Mouse (Mus musculus) CH12.LX (cell line): ENCODE data around the gene Btf3l4. TPM values are rescaled to one million over a fixed set of nuclear protein-coding genes. Genes with fewer than 3 reads are reported as not detected.

ENCODE experiments used
- DNase-seq: peaks from one replicate; pipeline ENCODE4 v3.0.0-alpha.2; 2013; ENCODE audit errors: extremely low read depth
- H3K27ac ChIP-seq: 2 replicates; pipeline ENCODE4 v1.5.1; 2012; ENCODE audit warnings: low read depth, mild to moderate bottlenecking, control low read depth, moderate library complexity; ENCODE audit not compliant: insufficient read depth
- H3K27me3 ChIP-seq: replicated peaks from 2 replicates; pipeline ENCODE3; 2012; ENCODE audit warnings: inconsistent platforms
- H3K36me3 ChIP-seq, 2 experiments: replicated peaks in 1 of 2; 2 replicates each; pipeline versions ENCODE3 to v1.6.1; 2012; ENCODE audit warnings: inconsistent platforms in 1 of 2, low read length in 1 of 2, mild to moderate bottlenecking in 1 of 2, mixed read lengths in 1 of 2, moderate library complexity in 1 of 2; ENCODE audit not compliant: control insufficient read depth in 1 of 2, insufficient read depth in 1 of 2
- H3K4me1 ChIP-seq, 2 experiments: 2 replicates each; pipeline ENCODE4 v1.6.1; 2012; ENCODE audit warnings: inconsistent platforms in 1 of 2, moderate library complexity in 1 of 2; ENCODE audit not compliant: insufficient read depth in 2 of 2, control insufficient read depth in 1 of 2
- H3K4me2 ChIP-seq: 2 replicates; pipeline ENCODE4 v1.6.1; 2012; ENCODE audit warnings: low read depth, mild to moderate bottlenecking, control low read depth; ENCODE audit not compliant: poor library complexity, insufficient read depth, severe bottlenecking
- H3K4me3 ChIP-seq, 3 experiments: fragments of 150-350 bp in 1 of 3; sonication (generic) in 1 of 3; replicated peaks in 1 of 3; 2 replicates each; pipeline versions ENCODE3 to v1.5.1; 2011 to 2012; ENCODE audit warnings: low read depth in 2 of 3, low read length in 2 of 3, mild to moderate bottlenecking in 2 of 3, moderate library complexity in 2 of 3, control low read depth in 1 of 3, improper control_type of control experiment in 1 of 3, inconsistent platforms in 1 of 3, mixed read lengths in 1 of 3; ENCODE audit not compliant: poor library complexity in 1 of 3
- H3K79me2 ChIP-seq: replicated peaks from 2 replicates; pipeline ENCODE4 v1.6.1; 2012; ENCODE audit warnings: mild to moderate bottlenecking, moderate library complexity; ENCODE audit not compliant: control insufficient read depth, poor library complexity, insufficient read depth, severe bottlenecking; ENCODE audit errors: extremely low read depth
- H3K9ac ChIP-seq: 2 replicates; pipeline ENCODE4 v1.6.1; 2012; ENCODE audit warnings: low read depth, mild to moderate bottlenecking, control low read depth, moderate library complexity; ENCODE audit not compliant: insufficient read depth
- H3K9me3 ChIP-seq: replicated peaks from 2 replicates; pipeline ENCODE3; 2012; ENCODE audit warnings: low read length, inconsistent platforms, mixed read lengths
- BHLHE40 ChIP-seq: IDR thresholded peaks from 2 replicates; pipeline ENCODE4 v1.6.1; 2011; ENCODE audit warnings: mild to moderate bottlenecking, low read depth, low read length, improper control_type of control experiment
- EP300 ChIP-seq: IDR thresholded peaks from 2 replicates; pipeline ENCODE4 v1.6.1; 2011; ENCODE audit warnings: low read length, improper control_type of control experiment
- ETS1 ChIP-seq: conservative IDR thresholded peaks from 2 replicates; pipeline ENCODE4 v1.6.1; 2012; ENCODE audit warnings: low read depth, mild to moderate bottlenecking, inconsistent platforms, low read length, improper control_type of control experiment, moderate library complexity
- GABPA ChIP-seq: IDR thresholded peaks from 2 replicates; pipeline ENCODE4 v1.6.1; 2012; ENCODE audit warnings: low read depth, low read length, improper control_type of control experiment, inconsistent platforms; ENCODE audit not compliant: insufficient replicate concordance
- HCFC1 ChIP-seq: IDR thresholded peaks from 2 replicates; pipeline ENCODE4 v1.6.1; 2012; ENCODE audit warnings: low read depth, mild to moderate bottlenecking, inconsistent platforms, low read length, improper control_type of control experiment
- IRF4 ChIP-seq: IDR thresholded peaks from 2 replicates; pipeline ENCODE4 v1.6.1; 2014; ENCODE audit warnings: low read depth, mild to moderate bottlenecking, inconsistent platforms, low read length, improper control_type of control experiment
- JUN ChIP-seq: IDR thresholded peaks from 2 replicates; pipeline ENCODE4 v1.6.1; 2011; ENCODE audit warnings: low read depth, mild to moderate bottlenecking, low read length, improper control_type of control experiment, moderate library complexity; ENCODE audit not compliant: insufficient read depth
- JUND ChIP-seq: conservative IDR thresholded peaks from 2 replicates; pipeline ENCODE4 v1.6.1; 2011; ENCODE audit warnings: low read depth, low read length, improper control_type of control experiment
- MAX ChIP-seq: IDR thresholded peaks from 2 replicates; pipeline ENCODE4 v1.6.1; 2011; ENCODE audit warnings: low read length, improper control_type of control experiment
- MAZ ChIP-seq: IDR thresholded peaks from 2 replicates; pipeline ENCODE4 v1.6.1; 2012; ENCODE audit warnings: low read depth, mild to moderate bottlenecking, inconsistent platforms, low read length, improper control_type of control experiment, moderate library complexity
- MXI1 ChIP-seq: IDR thresholded peaks from 2 replicates; pipeline ENCODE4 v1.6.1; 2011; ENCODE audit warnings: mild to moderate bottlenecking, low read depth, low read length, improper control_type of control experiment
- NELFE ChIP-seq: IDR thresholded peaks from 2 replicates; pipeline ENCODE4 v1.6.1; 2011; ENCODE audit warnings: low read depth, low read length, improper control_type of control experiment
- NRF1 ChIP-seq: IDR thresholded peaks from 2 replicates; pipeline ENCODE4 v1.6.1; 2014; ENCODE audit warnings: low read depth, mild to moderate bottlenecking, inconsistent platforms, low read length, improper control_type of control experiment, moderate library complexity
- POLR2A ChIP-seq: IDR thresholded peaks from 2 replicates; pipeline ENCODE4 v1.6.1; 2011; ENCODE audit warnings: low read depth, mild to moderate bottlenecking, improper control_type of control experiment, low read length
- POLR2AphosphoS2 ChIP-seq: IDR thresholded peaks from 2 replicates; pipeline ENCODE4 v1.6.1; 2011; ENCODE audit warnings: low read depth, low read length, improper control_type of control experiment
- TBP ChIP-seq: conservative IDR thresholded peaks from 2 replicates; pipeline ENCODE4 v1.6.1; 2011; ENCODE audit warnings: low read depth, low read length, improper control_type of control experiment
- TCF12 ChIP-seq: IDR thresholded peaks from 2 replicates; pipeline ENCODE4 v1.6.1; 2014; ENCODE audit warnings: low read depth, mild to moderate bottlenecking, inconsistent platforms, low read length, improper control_type of control experiment
- USF2 ChIP-seq: conservative IDR thresholded peaks from 2 replicates; pipeline ENCODE4 v1.6.1; 2011; ENCODE audit warnings: low read depth, low read length, improper control_type of control experiment
- ZC3H11A ChIP-seq: IDR thresholded peaks from 2 replicates; pipeline ENCODE4 v1.6.1; 2012; ENCODE audit warnings: low read depth, mild to moderate bottlenecking, inconsistent platforms, low read length, improper control_type of control experiment
- dilution Hi-C: fragments of 300-500 bp; cut with MboI; formaldehyde crosslinking; loops from 2 replicates; pipeline ENCODE4 v1.14.3; 2020; ENCODE audit warnings: low sequenced_read_pairs; ENCODE audit not compliant: extremely low pct_unique_long_range_greater_than_20kb, extremely low pct_ligation_motif_present
- in situ Hi-C: fragments of 300-500 bp; cut with MboI; formaldehyde crosslinking; loops from 3 replicates; pipeline ENCODE4 v1.14.3; 2019; ENCODE audit warnings: low sequenced_read_pairs, low pct_ligation_motif_present, low pct_unique_long_range_greater_than_20kb, mixed read lengths
- polyA plus RNA-seq: library from polyadenylated mRNA; unstranded; fragments of >175 nt; gene quantifications from 2 replicates; pipeline ENCODE4 v1.2.1, GENCODE M21; 2012; ENCODE audit warnings: low read depth; ENCODE audit not compliant: insufficient read length
- total RNA-seq, 2 experiments: library from RNA; depleted of rRNA; stranded (reverse); fragments of 300-350 nt in 1 of 2; fragments of >200 nt in 1 of 2; gene quantifications; 2 replicates each; pipeline ENCODE4 v1.2.3; 2012 to 2014

The Btf3l4 gene
- total and polyA plus RNA-seq, 3 experiments: 33.3 to 67.6 (median 52.7) TPM

- no peak for DNase-seq
Measured at GRCm38 (mm10) chr4:108796701-108797100, 36.7 kb downstream of the Btf3l4 start.

DNA sequence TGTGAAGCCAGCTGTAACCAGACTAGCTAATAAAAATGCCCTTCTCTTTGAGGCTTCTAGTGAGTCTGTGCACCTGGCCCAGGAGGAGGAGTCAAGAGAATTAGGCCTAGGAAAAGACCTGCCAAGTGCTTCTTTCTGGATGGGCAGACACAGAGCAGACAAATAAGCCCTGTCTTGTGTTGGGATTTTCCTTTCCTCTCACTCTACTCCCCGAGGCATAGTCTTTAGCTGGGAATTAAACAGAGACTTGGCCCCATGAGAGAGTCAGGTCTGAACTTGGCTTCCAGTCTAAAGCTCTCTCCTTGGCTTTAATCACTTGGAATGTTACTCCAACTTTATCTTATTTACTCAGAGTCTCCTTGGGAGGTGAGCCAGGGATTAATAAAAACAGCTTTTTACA, 39.5 kb downstream of the Btf3l4 start:
- no peaks in the 10 kb centered on the region for H3K27me3 ChIP-seq
- H3K9me3 ChIP-seq: no peaks in the 10 kb centered on the region
- in situ Hi-C loops (no loop called here), dilution Hi-C loops (no loop called here)
- H3K36me3 ChIP-seq: no peaks in the 10 kb centered on the region
- peaks cover 2 to 16% of the 10 kb centered on the region in 2 experiments; a peak in 2 of 4 replicates for H3K4me1 ChIP-seq
- H3K79me2 ChIP-seq: no peaks in the 10 kb centered on the region
- no peak for DNase-seq
- H3K9ac ChIP-seq: no peak overlapping the region
- TF ChIP-seq NELFE (no peak), TCF12 (no peak), POLR2AphosphoS2 (no peak), MAZ (no peak), GABPA (no peak), HCFC1 (no peak), ETS1 (no peak), MXI1 (no peak), POLR2A (no peak), USF2 (no peak), JUND (no peak)
- H3K27ac ChIP-seq: no peak overlapping the region
- no peak overlapping the region for H3K4me3 ChIP-seq
- no peak overlapping the region for H3K4me2 ChIP-seq

More at GRCm38 (mm10) chr4:108796701-108797100, 36.7 kb downstream of the Btf3l4 start:
- no peaks in the 10 kb centered on the region for H3K9me3 ChIP-seq
- H3K27ac ChIP-seq: no peak overlapping the region
- no peak overlapping the region for H3K4me3 ChIP-seq
- H3K4me1 ChIP-seq: no peaks in the 10 kb centered on the region
- no peaks in the 10 kb centered on the region for H3K36me3 ChIP-seq
- no peak for TF ChIP-seq TBP
- TF ChIP-seq EP300: no peak
- TF ChIP-seq IRF4: no peak
- TF ChIP-seq NRF1: no peak
- TF ChIP-seq BHLHE40: no peak
- TF ChIP-seq ZC3H11A: no peak
- no peak for TF ChIP-seq GABPA
- TF ChIP-seq MAX: no peak
- no peak for TF ChIP-seq JUN
- no peak for TF ChIP-seq MAZ
- dilution Hi-C loops: no loop called here
- H3K27me3 ChIP-seq: no peaks in the 10 kb centered on the region
- in situ Hi-C loops: no loop called here
- no peaks in the 10 kb centered on the region for H3K79me2 ChIP-seq
- no peak overlapping the region for H3K9ac ChIP-seq
- no peak overlapping the region for H3K4me2 ChIP-seq
